Mouse (Mus musculus): Measurements from ENCODE around the gene Col4a1. TPM values are rescaled to one million over a fixed set of nuclear protein-coding genes. Genes with fewer than 3 reads are reported as not detected.

Gene Col4a1
- polyA plus RNA-seq, 1 experiment, result 14.8 TPM

- DNase-seq, result no peak
- Histone ChIP-seq H3K27ac (ENCODE audit: insufficient read depth, low read length) (no peak overlapping the region), H3K27me3 (ENCODE audit: control insufficient read depth, insufficient read depth, low read length) (no peaks in the 10 kb centered on the region), H3K4me3 (replicated peaks; ENCODE audit: insufficient read depth, low read depth, low read length) (no peak overlapping the region), H3K4me1 (ENCODE audit: control insufficient read depth, insufficient read depth, low read length) (no peaks in the 10 kb centered on the region)
- no peak for TF ChIP-seq CTCF (IDR thresholded peaks at IDR 0.05; ENCODE audit: borderline replicate concordance, insufficient read depth, low read depth, low read length)
- no peak for TF ChIP-seq POLR2A (IDR thresholded peaks at IDR 0.05; ENCODE audit: borderline replicate concordance, insufficient read depth, low read length)
- WGBS, result 92% methylated on average over 6 of the region's 6 CpGs
Measured at GRCm38 (mm10) chr8:11272205-11272604, 40.4 kb downstream of the Col4a1 start.

- Histone ChIP-seq H3K4me1 (ENCODE audit: control insufficient read depth, insufficient read depth, low read length) (no peaks in the 10 kb centered on the region), H3K4me3 (replicated peaks; ENCODE audit: insufficient read depth, low read depth, low read length) (no peak overlapping the region), H3K27me3 (ENCODE audit: control insufficient read depth, insufficient read depth, low read length) (no peaks in the 10 kb centered on the region), H3K27ac (ENCODE audit: insufficient read depth, low read length) (no peak overlapping the region)
- no peak for TF ChIP-seq CTCF (IDR thresholded peaks at IDR 0.05; ENCODE audit: borderline replicate concordance, insufficient read depth, low read depth, low read length)
- no peak for TF ChIP-seq POLR2A (IDR thresholded peaks at IDR 0.05; ENCODE audit: borderline replicate concordance, insufficient read depth, low read length)
- WGBS, result 63% methylated on average over 6 of the region's 6 CpGs
- DNase-seq, result no peak
Measured at GRCm38 (mm10) chr8:11270826-11271225, 41.8 kb downstream of the Col4a1 start.

- Histone ChIP-seq H3K27ac (ENCODE audit: insufficient read depth, low read length) (no peak overlapping the region), H3K4me3 (replicated peaks; ENCODE audit: insufficient read depth, low read depth, low read length) (no peak overlapping the region), H3K27me3 (ENCODE audit: control insufficient read depth, insufficient read depth, low read length) (no peaks in the 10 kb centered on the region), H3K4me1 (ENCODE audit: control insufficient read depth, insufficient read depth, low read length) (no peaks in the 10 kb centered on the region)
- 80% methylated on average over 6 of the region's 6 CpGs for WGBS
- DNase-seq, result no peak
- TF ChIP-seq CTCF (IDR thresholded peaks at IDR 0.05; ENCODE audit: borderline replicate concordance, insufficient read depth, low read depth, low read length), result no peak
- TF ChIP-seq POLR2A (IDR thresholded peaks at IDR 0.05; ENCODE audit: borderline replicate concordance, insufficient read depth, low read length), result no peak
Measured at GRCm38 (mm10) chr8:11268753-11269152, 43.9 kb downstream of the Col4a1 start.

GRCm38 (mm10) chr8:11266471-11266870 lies 46.2 kb downstream of the Col4a1 start:
- H3K27me3 ChIP-seq (ENCODE audit: control insufficient read depth, insufficient read depth, low read length), result no peaks in the 10 kb centered on the region
- TF ChIP-seq CTCF (IDR thresholded peaks at IDR 0.05; ENCODE audit: borderline replicate concordance, insufficient read depth, low read depth, low read length), result no peak
- no peak for TF ChIP-seq POLR2A (IDR thresholded peaks at IDR 0.05; ENCODE audit: borderline replicate concordance, insufficient read depth, low read length)
- no peak overlapping the region for H3K4me3 ChIP-seq (replicated peaks; ENCODE audit: insufficient read depth, low read depth, low read length)
- 85% methylated on average over 2 of the region's 2 CpGs for WGBS
- no peaks in the 10 kb centered on the region for H3K4me1 ChIP-seq (ENCODE audit: control insufficient read depth, insufficient read depth, low read length)
- no peak for DNase-seq
- H3K27ac ChIP-seq (ENCODE audit: insufficient read depth, low read length), result no peak overlapping the region

- Histone ChIP-seq H3K4me3 (replicated peaks; ENCODE audit: insufficient read depth, low read depth, low read length) (no peak overlapping the region), H3K27ac (ENCODE audit: insufficient read depth, low read length) (no peak overlapping the region), H3K4me1 (ENCODE audit: control insufficient read depth, insufficient read depth, low read length) (no peaks in the 10 kb centered on the region), H3K27me3 (ENCODE audit: control insufficient read depth, insufficient read depth, low read length) (no peaks in the 10 kb centered on the region)
- no peak for DNase-seq
- TF ChIP-seq CTCF (IDR thresholded peaks at IDR 0.05; ENCODE audit: borderline replicate concordance, insufficient read depth, low read depth, low read length) (no peak), POLR2A (IDR thresholded peaks at IDR 0.05; ENCODE audit: borderline replicate concordance, insufficient read depth, low read length) (no peak)
- WGBS, result 82% methylated on average over 3 of the region's 3 CpGs
Measured at GRCm38 (mm10) chr8:11265971-11266370, 46.7 kb downstream of the Col4a1 start.

- Histone ChIP-seq H3K27me3 (ENCODE audit: control insufficient read depth, insufficient read depth, low read length) (no peaks in the 10 kb centered on the region), H3K4me3 (replicated peaks; ENCODE audit: insufficient read depth, low read depth, low read length) (no peak overlapping the region), H3K27ac (ENCODE audit: insufficient read depth, low read length) (no peak overlapping the region), H3K4me1 (ENCODE audit: control insufficient read depth, insufficient read depth, low read length) (no peaks in the 10 kb centered on the region)
- WGBS, result 94% methylated on average over 6 of the region's 6 CpGs
- TF ChIP-seq CTCF (IDR thresholded peaks at IDR 0.05; ENCODE audit: borderline replicate concordance, insufficient read depth, low read depth, low read length), result no peak
- no peak for DNase-seq
Measured at GRCm38 (mm10) chr8:11263848-11264247, 48.8 kb downstream of the Col4a1 start.

- no peaks in the 10 kb centered on the region for H3K27me3 ChIP-seq (ENCODE audit: control insufficient read depth, insufficient read depth, low read length)
- DNase-seq, result no peak
- H3K4me3 ChIP-seq (replicated peaks; ENCODE audit: insufficient read depth, low read depth, low read length), result no peak overlapping the region
- H3K27ac ChIP-seq (ENCODE audit: insufficient read depth, low read length), result no peak overlapping the region
- H3K4me1 ChIP-seq (ENCODE audit: control insufficient read depth, insufficient read depth, low read length), result no peaks in the 10 kb centered on the region
- TF ChIP-seq CTCF (IDR thresholded peaks at IDR 0.05; ENCODE audit: borderline replicate concordance, insufficient read depth, low read depth, low read length) (no peak), POLR2A (IDR thresholded peaks at IDR 0.05; ENCODE audit: borderline replicate concordance, insufficient read depth, low read length) (no peak)
- 78% methylated on average over 15 of the region's 15 CpGs for WGBS
Measured at GRCm38 (mm10) chr8:11262031-11262735, 50.4 kb downstream of the Col4a1 start.

GRCm38 (mm10) chr8:11259832-11260615 lies 52.6 kb downstream of the Col4a1 start:
- 57% methylated on average over 10 of the region's 10 CpGs for WGBS
- TF ChIP-seq POLR2A (IDR thresholded peaks at IDR 0.05; ENCODE audit: borderline replicate concordance, insufficient read depth, low read length) (no peak), CTCF (IDR thresholded peaks at IDR 0.05; ENCODE audit: borderline replicate concordance, insufficient read depth, low read depth, low read length) (no peak)
- H3K4me1 ChIP-seq (ENCODE audit: control insufficient read depth, insufficient read depth, low read length), result no peaks in the 10 kb centered on the region
- no peak overlapping the region for H3K27ac ChIP-seq (ENCODE audit: insufficient read depth, low read length)
- no peak for DNase-seq
- no peak overlapping the region for H3K4me3 ChIP-seq (replicated peaks; ENCODE audit: insufficient read depth, low read depth, low read length)
- H3K27me3 ChIP-seq (ENCODE audit: control insufficient read depth, insufficient read depth, low read length), result no peaks in the 10 kb centered on the region
